Mouse (Mus musculus) cerebellum, adult (tissue): ENCODE results near the gene Gsk3a.

Experiments
- ATAC-seq: cut with Nextera tagmentation; 2 replicates; pipeline ENCODE4 v1.9.2; 2017; ENCODE audit warnings: mild to moderate bottlenecking, moderate library complexity, mixed read lengths; ENCODE audit not compliant: insufficient number of reproducible peaks, low FRiP score, low TSS enrichment

The Gsk3a gene

GRCm38 (mm10) chr7:25250141-25250972 is 12.7 kb upstream of the Gsk3a start, which contains the start of gene Erf:
TSS of gene Erf (minus strand) at chr7:25250761.
- peak; percentile 57; the same call in 1 of the 2 replicates for ATAC-seq

GRCm38 (mm10) chr7:25249314-25250140 is 11.9 kb upstream of the Gsk3a start:
- ATAC-seq: no peak

- no peak for ATAC-seq
Measured at GRCm38 (mm10) chr7:25248846-25249313, 11.2 kb upstream of the Gsk3a start.

GRCm38 (mm10) chr7:25248018-25248647 is 10.5 kb upstream of the Gsk3a start:
- ATAC-seq: no peak

- ATAC-seq: no peak
Measured at GRCm38 (mm10) chr7:25247498-25247897, 9.8 kb upstream of the Gsk3a start.

- ATAC-seq: no peak
Measured at GRCm38 (mm10) chr7:25246759-25247137, 9.1 kb upstream of the Gsk3a start.

GRCm38 (mm10) chr7:25246079-25246758 is 8.6 kb upstream of the Gsk3a start:
- ATAC-seq: no peak

- ATAC-seq: no peak
Measured at GRCm38 (mm10) chr7:25244562-25245369, 7.1 kb upstream of the Gsk3a start.

- ATAC-seq: no peak
Measured at GRCm38 (mm10) chr7:25243361-25243760, 5.7 kb upstream of the Gsk3a start.

- no peak for ATAC-seq
Measured at GRCm38 (mm10) chr7:25241062-25241461, 3.4 kb upstream of the Gsk3a start.

- ATAC-seq: no peak
Measured at GRCm38 (mm10) chr7:25240631-25241030, 3.0 kb upstream of the Gsk3a start.

- peak; percentile 60; the same call in 1 of the 2 replicates for ATAC-seq
Measured at GRCm38 (mm10) chr7:25238829-25239623, 1.4 kb upstream of the Gsk3a start.

GRCm38 (mm10) chr7:25238015-25238706 is 510 bp upstream of the Gsk3a start:
- ATAC-seq: peak; percentile 81

GRCm38 (mm10) chr7:25235526-25235925 is 2.1 kb downstream of the Gsk3a start:
- ATAC-seq: no peak

GRCm38 (mm10) chr7:25233061-25233460 is 4.6 kb downstream of the Gsk3a start:
- no peak for ATAC-seq

GRCm38 (mm10) chr7:25232101-25232648 is 5.5 kb downstream of the Gsk3a start:
- no peak for ATAC-seq

- no peak for ATAC-seq
Measured at GRCm38 (mm10) chr7:25230690-25231285, 6.9 kb downstream of the Gsk3a start.
